Mouse (Mus musculus) splenic B cell, adult 2 months (primary cell): ENCODE data around the gene Tacc2.

ENCODE experiments used
- DNase-seq: peaks from one replicate; pipeline ENCODE4 v3.0.0-alpha.2; 2011; ENCODE audit warnings: low read depth, low spot score
- H3K27me3 ChIP-seq: 2 replicates; pipeline ENCODE4 v1.6.1; 2012; ENCODE audit warnings: mild to moderate bottlenecking, low read length, moderate library complexity, mixed read lengths; ENCODE audit not compliant: control insufficient read depth, poor library complexity, insufficient read depth, severe bottlenecking
- H3K36me3 ChIP-seq: 2 replicates; pipeline ENCODE4 v1.6.1; 2012; ENCODE audit warnings: mild to moderate bottlenecking, low read length, moderate library complexity, mixed read lengths; ENCODE audit not compliant: control insufficient read depth, poor library complexity, insufficient read depth, severe bottlenecking

The Tacc2 gene

DNA sequence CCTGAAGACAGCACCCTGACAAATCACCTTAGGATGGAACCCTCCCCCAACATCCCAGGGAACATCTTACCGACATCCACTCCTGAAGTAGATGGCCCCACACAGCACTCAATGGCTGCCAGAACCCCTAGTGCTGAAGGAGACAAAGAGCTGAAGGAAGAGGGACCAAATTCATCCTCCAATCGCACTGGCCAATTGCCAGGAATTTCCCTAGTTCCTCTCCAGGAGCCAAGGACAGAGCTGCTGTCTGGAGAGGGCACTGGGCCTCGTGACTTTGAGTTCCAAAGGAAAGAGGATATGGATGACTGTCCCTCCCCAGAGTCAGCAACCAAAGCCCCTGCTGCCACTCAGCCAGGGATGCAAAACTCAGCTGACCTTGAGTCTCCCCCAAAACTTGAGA lies 44.7 kb downstream of the Tacc2 start:
- DNase-seq: no peak
- no peaks in the 10 kb centered on the region for H3K36me3 ChIP-seq
- no peaks in the 10 kb centered on the region for H3K27me3 ChIP-seq

DNA sequence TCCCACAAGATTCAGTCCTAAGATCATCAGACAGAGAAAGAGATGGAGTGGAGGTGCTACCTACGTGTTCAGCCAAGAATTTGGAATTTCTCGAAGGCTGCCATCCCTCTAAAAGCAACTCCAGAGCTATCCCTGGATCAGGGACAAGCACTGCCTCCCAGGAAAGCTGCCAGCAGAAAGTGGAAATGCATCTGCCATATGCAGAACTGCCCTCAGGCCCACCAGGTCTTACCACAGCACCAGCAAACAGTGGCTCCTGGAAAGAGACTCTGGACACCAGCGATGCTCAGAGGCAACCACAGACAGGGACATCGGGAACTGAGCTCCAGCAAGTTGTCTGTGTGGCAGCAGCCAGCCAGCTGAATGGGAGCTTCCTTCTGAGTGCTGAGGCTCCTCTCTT lies 45.1 kb downstream of the Tacc2 start:
- no peaks in the 10 kb centered on the region for H3K36me3 ChIP-seq
- no peaks in the 10 kb centered on the region for H3K27me3 ChIP-seq
- no peak for DNase-seq

DNA sequence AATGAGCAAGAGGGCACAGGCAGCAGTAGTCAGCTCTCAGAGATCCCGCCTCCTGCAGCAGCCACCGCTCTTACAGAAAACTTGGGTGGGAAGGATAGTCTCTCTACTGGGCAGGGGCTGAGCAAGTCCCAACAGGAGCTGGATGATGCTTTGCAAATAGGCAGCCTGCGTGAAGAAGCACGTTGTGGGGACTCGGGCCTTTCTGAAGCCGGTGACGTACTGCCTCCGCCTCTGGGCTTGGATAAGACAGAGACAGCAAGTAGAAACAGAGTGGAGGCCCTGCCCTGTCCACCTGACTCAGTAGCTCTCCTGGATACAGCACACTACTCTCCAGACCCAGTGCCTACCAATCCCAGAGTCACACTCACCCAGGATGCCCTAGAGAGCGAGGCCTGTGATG lies 47.1 kb downstream of the Tacc2 start:
- Histone ChIP-seq H3K27me3 (no peaks in the 10 kb centered on the region), H3K36me3 (no peaks in the 10 kb centered on the region)
- no peak for DNase-seq

GRCm38 (mm10) chr7:130625361-130625760 lies 48.1 kb downstream of the Tacc2 start:
- Histone ChIP-seq H3K27me3 (no peaks in the 10 kb centered on the region), H3K36me3 (no peaks in the 10 kb centered on the region)
- DNase-seq: no peak

GRCm38 (mm10) chr7:130628601-130629000 lies 51.4 kb downstream of the Tacc2 start:
- no peak for DNase-seq
- no peaks in the 10 kb centered on the region for H3K36me3 ChIP-seq
- H3K27me3 ChIP-seq: no peaks in the 10 kb centered on the region

- no peaks in the 10 kb centered on the region for H3K36me3 ChIP-seq
- H3K27me3 ChIP-seq: no peaks in the 10 kb centered on the region
- DNase-seq: no peak
Measured at GRCm38 (mm10) chr7:130629999-130630398, 52.8 kb downstream of the Tacc2 start.

- no peaks in the 10 kb centered on the region for H3K27me3 ChIP-seq
- no peak for DNase-seq
Measured at GRCm38 (mm10) chr7:130630956-130631355, 53.7 kb downstream of the Tacc2 start.

GRCm38 (mm10) chr7:130631553-130632378 lies 54.5 kb downstream of the Tacc2 start:
- Histone ChIP-seq H3K27me3 (no peaks in the 10 kb centered on the region), H3K36me3 (no peaks in the 10 kb centered on the region)
- DNase-seq: peak; percentile 46

More at GRCm38 (mm10) chr7:130630956-130631355, 53.7 kb downstream of the Tacc2 start:
- no peaks in the 10 kb centered on the region for H3K36me3 ChIP-seq

GRCm38 (mm10) chr7:130632379-130632732 lies 55.1 kb downstream of the Tacc2 start:
- H3K27me3 ChIP-seq: no peaks in the 10 kb centered on the region
- no peaks in the 10 kb centered on the region for H3K36me3 ChIP-seq
- DNase-seq: no peak

DNA sequence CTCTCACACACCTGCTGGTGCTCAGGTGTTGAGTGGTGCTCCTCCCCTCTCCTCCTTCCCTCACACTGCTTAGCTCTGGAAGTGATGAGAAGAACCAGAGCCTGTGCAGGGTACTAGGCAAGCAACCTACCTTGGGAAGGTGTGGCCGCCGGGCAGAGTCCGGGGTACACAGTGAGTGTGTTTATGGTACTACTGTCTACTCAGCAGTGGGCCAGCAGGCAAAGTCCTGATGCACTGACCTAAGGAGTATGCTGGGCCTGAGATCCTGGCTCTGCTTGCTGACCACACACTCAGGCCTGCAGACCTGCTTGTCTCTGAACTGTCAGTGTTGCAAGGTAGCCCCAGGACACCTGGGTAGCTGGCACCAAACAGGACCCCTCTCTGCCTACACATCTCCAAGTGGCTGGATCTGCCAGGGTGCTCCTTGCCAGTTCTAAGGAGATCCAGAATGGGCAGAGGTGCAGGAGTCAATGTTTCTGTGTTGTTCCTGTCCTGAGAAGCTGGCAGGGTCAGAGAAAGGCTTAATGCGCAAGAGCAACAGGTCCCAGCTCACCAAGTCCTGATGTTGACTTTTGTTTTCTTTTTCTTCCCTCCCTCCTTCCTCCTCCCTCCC lies 57.1 kb downstream of the Tacc2 start:
- no peak for DNase-seq
- no peaks in the 10 kb centered on the region for H3K36me3 ChIP-seq
- no peaks in the 10 kb centered on the region for H3K27me3 ChIP-seq

DNA sequence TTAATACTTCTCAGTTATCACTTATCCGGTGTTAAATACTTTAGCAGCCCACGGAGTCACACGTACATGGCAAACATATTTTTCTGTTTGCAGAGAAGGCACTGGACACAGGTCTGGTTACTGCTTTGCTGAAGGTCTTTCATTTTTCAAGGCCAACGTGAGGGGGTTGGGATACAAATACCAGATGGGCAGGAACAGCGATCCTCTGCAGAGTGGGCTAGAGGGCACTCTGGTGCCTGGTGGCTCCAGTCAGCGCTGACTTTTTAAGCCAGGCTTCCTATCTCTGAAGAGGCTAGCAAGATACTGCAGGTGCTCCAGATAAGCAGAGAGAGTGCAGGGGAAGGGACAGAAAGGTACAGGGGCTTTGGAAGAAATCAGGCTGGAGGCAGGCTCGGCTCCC lies 58.0 kb downstream of the Tacc2 start:
- H3K36me3 ChIP-seq: no peaks in the 10 kb centered on the region
- DNase-seq: no peak
- H3K27me3 ChIP-seq: no peaks in the 10 kb centered on the region

GRCm38 (mm10) chr7:130636274-130636673 lies 59.0 kb downstream of the Tacc2 start:
- Histone ChIP-seq H3K36me3 (no peaks in the 10 kb centered on the region), H3K27me3 (no peaks in the 10 kb centered on the region)

GRCm38 (mm10) chr7:130636902-130637301 lies 59.7 kb downstream of the Tacc2 start:
- Histone ChIP-seq H3K36me3 (no peaks in the 10 kb centered on the region), H3K27me3 (no peaks in the 10 kb centered on the region)
- no peak for DNase-seq

More at GRCm38 (mm10) chr7:130636274-130636673, 59.0 kb downstream of the Tacc2 start:
- DNase-seq: no peak

DNA sequence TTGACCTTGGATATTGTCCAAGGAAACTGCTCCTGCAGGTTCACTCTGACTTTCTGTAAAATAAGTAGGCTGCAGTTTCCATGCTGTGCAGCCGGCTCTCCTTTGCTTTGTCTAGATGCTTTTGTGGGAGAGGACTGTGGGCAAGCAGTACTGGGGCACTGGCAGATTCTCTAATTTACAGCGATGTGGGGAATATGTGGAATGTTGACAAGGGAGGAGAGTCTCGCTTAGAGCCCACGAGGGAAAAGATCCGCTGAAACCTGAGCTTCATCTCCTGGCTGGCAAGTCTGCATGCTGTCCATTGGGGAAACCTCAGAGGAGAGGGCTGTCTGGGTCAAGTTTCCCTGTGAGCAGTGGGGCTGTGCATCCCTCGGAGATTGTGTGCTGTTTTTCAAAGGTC lies 60.6 kb downstream of the Tacc2 start:
- Histone ChIP-seq H3K36me3 (no peaks in the 10 kb centered on the region), H3K27me3 (no peaks in the 10 kb centered on the region)
- DNase-seq: no peak

GRCm38 (mm10) chr7:130640681-130641080 lies 63.4 kb downstream of the Tacc2 start:
- H3K36me3 ChIP-seq: no peaks in the 10 kb centered on the region
- no peaks in the 10 kb centered on the region for H3K27me3 ChIP-seq
- no peak for DNase-seq
